Mouse (Mus musculus): ENCODE data around the gene Ugt3a1. TPM values are rescaled to one million over a fixed set of nuclear protein-coding genes. Genes with fewer than 3 reads are reported as not detected.
"Not testable (repeated sequence)": the region's sequence is repeated elsewhere in the genome, so short reads cannot be mapped to it uniquely, and the experiment has no call there.

Gene Ugt3a1
- polyA plus RNA-seq (2012; rRNA removed) (0.88 TPM in 2 replicates), polyA plus RNA-seq (2014; fragmentation: Nextera tagmentation; extraction: Ambion mirVana) (0.84 and 2.0 TPM in 2 replicates)

DNA sequence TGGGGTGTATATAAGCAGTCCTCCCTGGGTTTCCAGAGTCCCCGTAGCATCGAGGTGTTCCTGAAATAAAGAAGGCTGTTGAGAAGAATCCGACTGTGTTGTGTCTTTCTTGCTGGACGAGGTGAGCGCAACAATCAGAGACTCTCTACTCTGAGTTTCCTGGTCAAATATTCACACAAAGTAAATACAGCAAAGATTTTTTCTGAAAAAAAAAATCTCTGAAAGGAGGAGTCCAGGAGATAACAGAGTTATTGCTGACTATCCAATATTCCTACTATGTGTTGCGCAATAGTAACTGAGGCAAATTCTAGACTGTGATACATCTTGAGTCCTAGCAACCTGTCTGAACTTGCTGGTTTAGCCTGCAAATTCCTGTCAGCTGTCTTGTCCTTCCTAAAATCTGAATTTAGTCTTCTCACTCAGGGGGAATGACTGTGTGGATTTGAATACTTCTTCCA lies at the start of gene Ugt3a1:
Ugt3a1 (plus strand) TSS at position 51 of the 458 bp plus-strand sequence.
- ATAC-seq (ENCODE audit: insufficient read depth): no peak
- H3K9ac ChIP-seq (replicated peaks): no peak within 1 kb of the TSS
- no peak within 1 kb of the TSS for H3K4me2 ChIP-seq (ENCODE audit: low read depth)
- no peak within 1 kb of the TSS for H3K27ac ChIP-seq
- H3K27me3 ChIP-seq (ENCODE audit: control insufficient read depth, insufficient read depth, low read length): no peaks in the 10 kb centered on the region
- no peak for DNase-seq (ENCODE audit: low read depth in 3 of 3, low spot score in 3 of 3)
- H3K4me1 ChIP-seq (replicated peaks; ENCODE audit: control insufficient read depth in 2 of 2, insufficient read depth in 2 of 2, low read length in 1 of 2): no peaks in the 10 kb centered on the region
- H3K9me3 ChIP-seq (ENCODE audit: control insufficient read depth, low read length): no peaks in the 10 kb centered on the region
- TF ChIP-seq EP300 (IDR thresholded peaks at IDR 0.05; ENCODE audit: low read depth) (no peak), CTCF (IDR thresholded peaks at IDR 0.05; ENCODE audit: low read depth) (no peak)
- no peak within 1 kb of the TSS for H3K4me3 ChIP-seq (ENCODE audit: insufficient read depth in 1 of 2, low read depth in 2 of 2, low read length in 2 of 2)
- WGBS (ENCODE audit: insufficient replicate concordance): 74% methylated on average over 6 of the region's 6 CpGs
- no peaks in the 10 kb centered on the region for H3K36me3 ChIP-seq (replicated peaks; ENCODE audit: control insufficient read depth, insufficient read depth, low read depth)

GRCm38 (mm10) chr15:9230917-9231316 lies 45.8 kb upstream of the Ugt3a1 start:
- not testable (repeated sequence) for ATAC-seq (ENCODE audit: insufficient read depth); H3K36me3 ChIP-seq (replicated peaks; ENCODE audit: control insufficient read depth, insufficient read depth, low read depth); H3K4me1 ChIP-seq (replicated peaks; ENCODE audit: control insufficient read depth in 2 of 2, insufficient read depth in 2 of 2, low read length in 1 of 2); H3K27me3 ChIP-seq (ENCODE audit: control insufficient read depth, insufficient read depth, low read length); H3K9me3 ChIP-seq (ENCODE audit: control insufficient read depth, low read length); H3K27ac ChIP-seq; H3K4me3 ChIP-seq (ENCODE audit: insufficient read depth in 1 of 2, low read depth in 2 of 2, low read length in 2 of 2); DNase-seq (ENCODE audit: low read depth in 3 of 3, low spot score in 3 of 3); H3K9ac ChIP-seq (replicated peaks); H3K4me2 ChIP-seq (ENCODE audit: low read depth)
- WGBS (ENCODE audit: insufficient replicate concordance): 56% methylated on average over 4 of the region's 4 CpGs

DNA sequence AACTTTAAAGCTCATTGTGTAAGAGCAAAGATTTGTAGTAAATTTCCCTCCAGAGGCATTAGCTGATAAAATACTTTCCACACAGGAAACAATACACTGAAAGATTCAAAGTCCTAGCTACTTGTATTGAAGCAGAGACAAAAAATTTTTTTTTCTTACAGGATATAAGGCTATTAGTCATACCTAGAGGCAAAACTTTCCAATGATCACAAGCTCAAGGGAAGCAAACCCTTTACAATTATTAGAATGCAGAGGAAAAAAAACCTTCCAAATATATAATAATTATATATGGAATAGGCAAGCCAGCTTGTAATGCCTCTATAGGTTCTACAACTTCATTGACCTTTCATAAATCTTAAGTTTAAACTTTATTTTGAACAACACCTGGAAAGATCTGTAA lies 30.3 kb upstream of the Ugt3a1 start:
- Histone ChIP-seq H3K4me2 (ENCODE audit: low read depth) (no peak overlapping the region), H3K27ac (no peak overlapping the region), H3K27me3 (ENCODE audit: control insufficient read depth, insufficient read depth, low read length) (no peaks in the 10 kb centered on the region), H3K4me3 (ENCODE audit: insufficient read depth in 1 of 2, low read depth in 2 of 2, low read length in 2 of 2) (no peak overlapping the region), H3K9ac (replicated peaks) (no peak overlapping the region), H3K4me1 (replicated peaks; ENCODE audit: control insufficient read depth in 2 of 2, insufficient read depth in 2 of 2, low read length in 1 of 2) (no peaks in the 10 kb centered on the region), H3K9me3 (ENCODE audit: control insufficient read depth, low read length) (no peaks in the 10 kb centered on the region), H3K36me3 (replicated peaks; ENCODE audit: control insufficient read depth, insufficient read depth, low read depth) (no peaks in the 10 kb centered on the region)
- TF ChIP-seq CTCF (IDR thresholded peaks at IDR 0.05; ENCODE audit: low read depth): no peak
- no peak for TF ChIP-seq EP300 (IDR thresholded peaks at IDR 0.05; ENCODE audit: low read depth)
- DNase-seq (ENCODE audit: low read depth in 3 of 3, low spot score in 3 of 3) (no peak), ATAC-seq (ENCODE audit: insufficient read depth) (no peak)

DNA sequence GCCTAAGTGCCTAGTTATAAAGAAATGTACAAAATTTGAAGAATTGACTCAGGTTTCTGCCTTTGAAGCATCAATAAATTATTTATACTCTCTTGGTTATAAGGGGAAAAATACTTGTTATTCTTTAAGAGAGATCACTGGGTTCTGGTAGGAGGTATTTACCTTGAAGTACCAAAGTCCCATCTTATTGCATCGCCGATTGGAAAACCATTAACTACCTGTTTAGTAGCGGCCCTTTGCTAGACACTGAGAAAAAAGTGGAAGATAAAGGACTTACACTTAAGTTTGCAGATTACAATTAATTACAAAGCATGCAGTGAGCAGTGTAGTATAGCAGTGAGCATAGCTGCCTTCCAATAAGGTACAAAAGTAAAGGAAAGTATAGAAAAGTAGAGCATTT lies 23.8 kb upstream of the Ugt3a1 start:
- Histone ChIP-seq H3K27ac (no peak overlapping the region), H3K36me3 (replicated peaks; ENCODE audit: control insufficient read depth, insufficient read depth, low read depth) (no peaks in the 10 kb centered on the region), H3K4me1 (replicated peaks; ENCODE audit: control insufficient read depth in 2 of 2, insufficient read depth in 2 of 2, low read length in 1 of 2) (no peaks in the 10 kb centered on the region), H3K9me3 (ENCODE audit: control insufficient read depth, low read length) (no peaks in the 10 kb centered on the region), H3K4me2 (ENCODE audit: low read depth) (no peak overlapping the region), H3K27me3 (ENCODE audit: control insufficient read depth, insufficient read depth, low read length) (no peaks in the 10 kb centered on the region), H3K9ac (replicated peaks) (no peak overlapping the region), H3K4me3 (ENCODE audit: insufficient read depth in 1 of 2, low read depth in 2 of 2, low read length in 2 of 2) (no peak overlapping the region)
- no peak for ATAC-seq (ENCODE audit: insufficient read depth)
- no peak for DNase-seq (ENCODE audit: low read depth in 3 of 3, low spot score in 3 of 3)
- TF ChIP-seq CTCF (IDR thresholded peaks at IDR 0.05; ENCODE audit: low read depth): no peak
- TF ChIP-seq EP300 (IDR thresholded peaks at IDR 0.05; ENCODE audit: low read depth): no peak
- 69% methylated on average over 3 of the region's 3 CpGs for WGBS (ENCODE audit: insufficient replicate concordance)

GRCm38 (mm10) chr15:9260621-9261020 lies 16.1 kb upstream of the Ugt3a1 start:
- H3K9ac ChIP-seq (replicated peaks): no peak overlapping the region
- H3K4me1 ChIP-seq (replicated peaks; ENCODE audit: control insufficient read depth in 2 of 2, insufficient read depth in 2 of 2, low read length in 1 of 2): no peaks in the 10 kb centered on the region
- DNase-seq (ENCODE audit: low read depth in 3 of 3, low spot score in 3 of 3): no peak
- no peak overlapping the region for H3K27ac ChIP-seq
- H3K4me3 ChIP-seq (ENCODE audit: insufficient read depth in 1 of 2, low read depth in 2 of 2, low read length in 2 of 2): no peak overlapping the region
- no peak overlapping the region for H3K4me2 ChIP-seq (ENCODE audit: low read depth)
- no peak for ATAC-seq (ENCODE audit: insufficient read depth)
- no peaks in the 10 kb centered on the region for H3K9me3 ChIP-seq (ENCODE audit: control insufficient read depth, low read length)
- WGBS (ENCODE audit: insufficient replicate concordance): 44% methylated on average over 3 of the region's 3 CpGs
- H3K27me3 ChIP-seq (ENCODE audit: control insufficient read depth, insufficient read depth, low read length): no peaks in the 10 kb centered on the region
- TF ChIP-seq EP300 (IDR thresholded peaks at IDR 0.05; ENCODE audit: low read depth) (no peak), CTCF (IDR thresholded peaks at IDR 0.05; ENCODE audit: low read depth) (no peak)
- H3K36me3 ChIP-seq (replicated peaks; ENCODE audit: control insufficient read depth, insufficient read depth, low read depth): no peaks in the 10 kb centered on the region

Data from liver, embryonic 14.5 days (tissue).